Mouse (Mus musculus) neural tube, embryonic 10.5 days (tissue): Measurements from ENCODE around the gene Ncor1.
"Not testable (repeated sequence)": the region's sequence is repeated elsewhere in the genome, so short reads cannot be mapped to it uniquely, and the experiment has no call there.

ENCODE experiments used
- DNase-seq: peaks from one replicate; pipeline ENCODE4 v3.0.0-alpha.2; 2017; ENCODE audit warnings: low spot score; ENCODE audit errors: extremely low spot score

Ncor1 gene

DNA sequence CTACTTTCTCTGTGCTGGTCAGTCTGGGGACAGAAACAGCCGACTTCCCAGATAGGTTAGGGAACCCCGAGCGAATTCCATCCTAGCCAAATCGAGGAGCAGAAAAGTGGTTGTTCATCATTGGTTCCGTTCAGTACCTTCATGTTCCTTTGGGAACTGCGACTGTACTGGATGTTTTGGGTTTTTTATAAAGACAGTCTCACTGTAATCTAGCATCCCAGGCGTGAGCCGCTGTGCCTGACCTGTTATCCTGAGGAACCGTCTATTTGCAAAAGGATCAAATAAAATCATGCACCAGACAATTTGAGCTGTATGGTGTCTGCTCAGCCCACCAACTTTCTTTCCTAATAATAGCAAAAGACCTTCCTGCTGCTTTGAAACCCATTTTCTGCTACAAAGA lies 439 bp upstream of the Ncor1 start:
- DNase-seq = no peak

DNA sequence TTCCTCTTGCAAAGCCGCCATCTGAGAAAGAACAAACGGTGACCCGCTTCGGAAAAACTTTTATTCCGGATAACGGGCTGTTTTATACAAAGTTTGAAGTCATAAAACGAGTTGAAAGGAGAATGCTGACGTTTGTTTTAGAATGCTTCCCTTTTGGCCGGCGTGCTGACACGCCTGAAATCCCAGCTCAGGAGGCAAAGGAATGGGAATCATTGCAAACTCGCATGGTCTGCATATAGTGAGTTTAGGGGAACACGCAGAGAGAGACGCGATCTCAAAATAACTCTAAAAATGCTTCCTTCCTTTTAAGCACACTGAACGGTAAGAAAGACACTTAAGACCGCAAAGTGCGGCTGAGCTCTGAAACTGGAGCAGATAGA lies 460 bp downstream of the Ncor1 start:
- no peak for DNase-seq

DNA sequence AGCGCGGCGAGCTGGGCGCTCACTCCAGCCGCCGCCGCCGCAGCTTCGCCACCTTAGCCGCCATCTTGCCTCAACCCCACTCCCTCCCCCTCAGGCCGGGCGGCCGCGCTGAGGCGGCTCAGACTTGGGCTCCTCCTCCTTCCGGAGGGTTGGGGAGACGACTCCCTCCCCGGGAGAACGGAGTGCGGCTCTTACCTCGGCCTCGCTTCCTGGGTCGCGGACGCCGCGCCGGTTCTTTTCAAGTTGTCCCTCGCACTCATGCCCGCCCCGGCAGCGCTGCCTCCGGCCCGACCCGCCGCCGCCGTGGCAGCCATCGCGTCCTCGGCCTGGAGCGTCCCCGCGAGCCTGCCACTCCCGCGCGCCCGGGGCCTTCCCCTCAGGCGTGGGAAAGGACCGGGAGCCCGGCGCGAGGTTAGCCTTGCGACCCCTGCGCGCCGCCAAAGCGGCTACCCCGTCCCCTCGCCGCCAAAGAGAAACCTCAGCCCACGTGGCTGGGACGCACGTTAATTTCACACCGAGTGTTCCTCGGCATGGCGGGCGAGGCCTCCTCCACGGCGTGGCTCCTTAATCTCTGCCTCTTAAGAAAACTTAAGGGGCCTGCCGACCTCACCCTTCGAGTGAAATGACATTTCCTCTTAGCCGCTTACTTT lies 975 bp downstream of the Ncor1 start:
- DNase-seq = peak; percentile 89

DNA sequence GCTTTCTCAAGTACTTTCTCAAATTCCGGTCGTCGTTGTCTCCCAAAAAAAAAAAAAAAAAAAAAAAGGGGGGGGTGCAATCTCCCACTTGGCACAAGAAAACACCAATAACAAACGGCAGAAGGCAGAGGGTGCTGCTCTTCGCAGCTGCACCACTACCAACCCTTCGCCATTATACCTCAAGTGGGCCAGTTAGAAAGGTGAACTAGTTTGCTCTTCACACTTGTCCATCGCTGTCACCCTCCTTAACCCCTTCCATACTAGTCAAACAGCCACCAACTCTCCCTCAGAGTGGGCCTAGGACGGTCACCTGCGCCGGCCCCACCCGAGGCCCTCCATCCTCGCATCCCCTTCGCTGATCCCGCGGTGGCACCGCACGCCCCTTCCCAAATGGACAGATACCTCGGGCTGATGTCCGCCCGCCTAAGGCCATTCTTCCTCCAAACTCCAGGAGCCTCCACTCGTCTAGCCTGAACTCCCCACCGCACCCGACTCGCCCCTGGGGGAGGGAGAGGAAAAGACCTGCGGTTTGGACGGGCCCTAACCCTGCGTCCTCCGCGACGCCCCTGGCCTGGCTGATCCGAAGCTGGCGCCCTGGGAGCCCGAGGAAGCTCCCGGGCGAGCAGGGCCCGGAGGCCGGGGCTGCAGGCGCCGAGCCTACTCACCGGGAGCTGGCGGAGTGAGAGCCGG lies 1.7 kb downstream of the Ncor1 start:
- DNase-seq = peak; percentile 83

DNA sequence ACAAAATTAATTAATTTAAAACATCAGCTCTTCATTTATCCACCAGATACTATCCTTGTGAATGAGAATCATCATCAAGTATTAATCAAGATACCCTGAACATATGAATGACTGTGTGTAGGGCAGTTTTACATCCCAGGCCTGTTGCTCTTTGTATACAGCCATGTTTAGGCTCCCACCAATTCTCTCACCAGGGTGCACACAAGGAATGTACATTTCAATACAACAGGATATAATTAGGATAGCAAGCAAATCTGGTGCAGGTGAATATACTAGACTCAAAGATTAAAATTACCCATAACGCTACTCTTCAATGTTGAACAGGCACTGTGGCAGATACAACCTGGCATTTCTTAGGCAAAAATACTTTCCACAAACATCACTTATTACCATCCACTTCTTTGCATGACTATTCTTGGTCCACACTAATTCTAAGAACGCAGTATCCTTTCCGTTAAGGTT lies 2.3 kb downstream of the Ncor1 start:
- no peak for DNase-seq

DNA sequence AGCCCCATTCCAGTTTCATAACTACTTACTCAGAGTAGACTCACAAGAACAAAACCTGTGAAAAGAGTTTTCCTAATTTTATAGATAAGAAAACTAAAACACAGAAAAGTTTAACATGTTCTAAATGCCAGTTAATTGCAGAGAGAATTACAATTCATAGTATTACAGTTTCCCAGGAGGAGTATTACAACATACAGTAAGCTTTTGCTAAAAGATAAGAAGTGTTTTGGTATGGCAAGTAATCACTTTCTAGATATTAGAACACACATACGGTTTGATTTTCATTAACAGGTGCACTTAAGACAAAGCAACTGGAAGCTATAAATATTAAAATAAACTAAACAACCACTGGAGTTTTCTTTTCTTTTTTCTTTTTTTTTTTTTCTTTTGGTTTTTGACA lies 3.1 kb downstream of the Ncor1 start:
- no peak for DNase-seq

DNA sequence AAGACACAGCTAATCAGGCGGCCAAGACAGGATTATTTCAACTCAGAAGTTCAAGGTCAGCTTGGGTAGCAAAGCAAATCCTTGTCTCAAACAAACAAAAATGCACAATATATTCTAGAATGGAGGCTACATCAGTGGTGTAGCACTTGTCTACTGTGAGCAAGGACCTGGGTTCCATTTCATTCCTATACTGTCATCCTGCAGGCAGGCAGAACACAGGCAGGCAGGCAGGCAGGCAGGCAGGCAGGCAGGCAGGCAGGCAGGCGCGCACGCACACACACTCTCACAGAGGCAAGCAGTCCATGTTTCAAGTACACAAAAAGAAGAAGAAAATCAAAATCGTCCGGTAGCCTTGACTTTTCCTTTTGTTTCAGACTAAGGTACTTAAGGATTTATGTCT lies 9.4 kb downstream of the Ncor1 start:
- no peak for DNase-seq

DNA sequence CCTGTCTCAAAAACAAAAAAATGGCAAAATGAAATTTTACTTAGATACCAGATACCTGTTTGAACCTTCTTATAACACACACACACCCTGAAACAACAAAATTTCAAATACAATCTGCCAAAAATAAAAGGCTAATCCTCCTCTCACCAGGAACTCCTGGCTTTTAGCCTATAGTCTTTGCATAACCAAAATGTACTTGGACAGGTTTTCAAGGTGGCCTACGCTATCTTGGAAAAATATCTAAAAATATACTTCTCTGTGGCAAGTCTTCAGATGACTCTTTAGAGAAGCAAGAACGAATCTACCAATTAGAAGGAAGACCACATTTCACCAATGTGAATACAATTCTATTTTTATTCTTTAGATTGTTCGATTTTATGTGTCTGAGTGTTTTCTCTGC lies 12.5 kb downstream of the Ncor1 start:
- no peak for DNase-seq

DNA sequence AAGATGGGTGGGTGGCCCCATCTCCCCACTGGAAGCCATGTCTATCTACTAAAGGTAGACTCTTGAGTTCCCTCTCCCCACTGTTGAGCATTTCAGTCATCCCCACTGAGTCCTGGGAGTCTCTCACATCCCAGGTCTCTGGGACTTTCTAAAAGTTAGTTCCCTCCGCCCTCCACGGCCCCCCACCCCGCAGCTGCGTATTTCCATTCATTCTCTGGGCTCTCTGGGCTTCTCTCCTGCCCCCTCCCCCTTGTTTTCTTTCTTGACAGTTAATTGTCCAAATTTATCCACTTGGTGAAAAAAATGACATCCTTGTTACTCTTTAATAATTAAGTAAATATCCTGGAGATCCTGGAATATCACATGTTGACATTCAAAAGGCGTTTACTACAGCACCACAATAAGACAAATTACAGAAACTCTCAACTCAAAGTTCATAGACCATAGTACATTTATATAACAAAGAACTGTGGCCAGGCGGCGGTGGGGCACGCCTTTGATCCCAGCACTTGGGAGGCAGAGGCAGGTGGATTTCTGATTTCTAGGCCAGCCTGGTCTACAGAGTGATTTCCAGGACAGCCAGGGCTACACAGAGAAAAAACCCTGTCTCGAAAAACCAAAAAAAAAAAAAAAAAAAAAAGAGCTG lies 17.5 kb downstream of the Ncor1 start:
- no peak for DNase-seq

DNA sequence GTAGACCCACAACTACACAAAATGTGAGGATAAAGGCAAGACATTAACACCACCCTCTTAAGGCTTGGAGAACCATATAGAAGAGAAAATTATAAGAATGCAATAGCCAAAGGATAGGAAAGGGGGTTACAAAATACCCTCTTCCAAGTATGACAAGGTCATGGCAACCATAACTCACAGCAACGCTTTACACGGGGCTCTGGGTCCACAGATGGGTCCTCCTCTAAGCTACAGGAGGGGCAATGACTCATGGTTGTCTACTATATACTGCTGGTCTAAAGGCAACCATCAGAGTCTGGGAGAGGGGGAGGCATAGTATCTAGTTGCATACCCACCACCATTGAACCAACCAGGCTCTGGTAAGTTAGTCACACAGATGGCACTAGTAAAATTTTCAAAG lies 26.1 kb downstream of the Ncor1 start:
- DNase-seq = no peak

DNA sequence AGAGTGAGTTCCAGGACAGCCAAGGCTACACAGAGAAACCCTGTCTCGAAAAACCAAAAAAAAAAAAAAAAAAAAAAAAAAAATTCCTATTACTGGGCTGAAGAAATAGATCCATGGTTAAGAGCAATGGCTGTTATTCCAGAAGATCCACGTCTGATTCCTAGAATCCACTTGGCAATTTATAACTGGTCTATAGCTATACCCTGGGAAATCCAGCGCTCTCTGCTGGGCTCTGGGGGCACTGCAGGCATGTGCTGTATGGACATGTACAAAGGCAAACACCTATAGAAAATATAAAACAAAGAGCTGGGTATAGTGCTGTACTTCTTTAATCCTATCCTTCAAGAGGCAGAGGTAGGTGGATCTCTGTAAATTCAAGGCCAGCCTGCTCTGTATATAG lies 31.2 kb downstream of the Ncor1 start:
- no peak for DNase-seq

DNA sequence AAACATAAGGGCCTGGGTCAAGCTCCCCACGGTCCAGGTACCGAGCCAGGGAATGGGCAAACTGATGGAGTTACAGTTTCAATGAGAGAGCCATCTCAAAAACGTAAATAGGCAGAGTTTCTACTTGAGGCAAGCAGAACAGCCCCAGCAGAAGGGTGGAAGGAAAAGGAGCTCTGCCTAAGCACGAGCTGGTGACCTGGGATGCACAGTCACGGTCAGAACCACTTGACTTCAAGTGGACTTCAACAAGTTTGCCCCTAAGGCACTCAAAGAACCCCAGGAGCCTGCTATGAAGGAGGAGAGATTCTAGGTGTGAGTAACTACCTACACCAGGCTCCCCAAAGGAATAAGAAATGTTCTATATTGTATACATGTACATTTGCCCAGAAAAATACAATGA lies 32.1 kb downstream of the Ncor1 start:
- DNase-seq = no peak

DNA sequence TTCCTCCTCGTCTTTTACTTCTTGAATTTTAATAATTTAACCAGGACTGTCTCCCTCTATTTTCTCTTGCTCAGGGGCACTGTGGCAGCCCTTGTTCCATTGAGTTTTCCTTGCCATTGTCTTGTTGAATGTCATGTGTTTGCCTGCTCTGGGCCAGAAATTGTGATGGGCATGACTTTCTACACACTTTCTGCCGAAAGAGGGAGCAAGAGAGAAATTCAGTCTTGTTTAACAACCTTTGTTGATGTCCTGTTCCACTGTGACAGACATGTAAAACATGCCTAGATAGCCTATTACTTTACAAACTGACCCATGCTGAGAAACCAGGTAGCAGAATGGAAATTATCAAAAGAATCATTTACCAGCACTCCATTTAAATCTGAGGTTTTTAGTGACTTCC lies 33.8 kb downstream of the Ncor1 start:
- DNase-seq = no peak

DNA sequence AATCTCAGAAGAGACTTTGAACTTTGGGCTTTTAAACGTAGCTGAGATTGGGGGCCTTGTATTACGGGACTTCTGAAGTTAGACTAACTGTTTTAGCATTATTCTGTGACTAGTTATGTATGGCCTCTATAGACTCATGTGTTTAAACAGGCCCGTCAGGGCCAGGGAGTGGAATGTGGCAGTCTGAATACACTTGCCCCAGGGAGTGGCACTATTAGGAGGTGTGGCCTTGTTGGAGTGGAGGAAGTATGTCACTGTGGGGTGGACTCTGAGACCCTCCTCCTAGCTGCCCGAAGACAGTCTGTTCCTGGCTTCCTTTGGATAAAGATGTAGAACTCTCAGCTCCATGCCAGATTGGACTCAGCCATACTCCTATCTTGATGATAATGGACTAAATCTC lies 43.3 kb downstream of the Ncor1 start:
- DNase-seq = no peak

DNA sequence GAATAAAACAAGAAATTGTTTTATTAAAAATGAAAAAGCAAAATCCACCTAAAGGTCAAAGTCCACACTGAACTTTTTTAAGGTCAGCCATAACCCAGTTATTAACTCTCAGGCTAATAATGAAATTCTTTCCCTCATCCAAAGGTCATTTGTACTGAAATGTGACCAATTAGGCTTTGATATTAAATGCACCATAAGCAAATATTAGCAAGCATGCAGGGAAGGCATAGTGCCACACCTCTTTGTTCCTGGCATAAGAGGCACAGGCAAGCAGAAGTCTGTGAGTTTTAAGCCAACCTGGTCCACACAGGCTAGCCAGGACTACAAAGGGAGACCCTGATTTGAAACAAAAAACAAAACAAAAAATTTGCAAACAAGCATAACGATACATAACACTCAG lies 48.7 kb downstream of the Ncor1 start:
- no peak for DNase-seq

DNA sequence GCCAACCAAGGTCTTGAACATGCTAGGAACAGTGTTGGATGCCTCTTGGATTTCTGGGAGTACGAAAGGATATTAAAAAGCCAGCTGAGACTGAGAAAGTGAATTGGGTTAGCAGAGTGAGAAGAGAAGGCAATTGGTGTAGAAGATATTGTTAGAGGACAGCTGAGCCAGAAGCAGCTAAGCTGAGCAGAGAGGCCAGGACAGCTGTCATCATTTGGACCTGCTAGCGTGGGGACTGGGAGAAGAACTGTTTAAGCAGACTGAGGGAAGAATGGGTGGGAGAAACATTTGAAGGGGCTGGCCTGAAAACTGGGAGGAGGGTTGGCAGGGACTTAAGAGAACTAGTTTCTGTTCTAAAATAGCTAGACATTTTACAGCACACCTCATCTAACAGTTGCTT lies 49.5 kb downstream of the Ncor1 start:
- no peak for DNase-seq

DNA sequence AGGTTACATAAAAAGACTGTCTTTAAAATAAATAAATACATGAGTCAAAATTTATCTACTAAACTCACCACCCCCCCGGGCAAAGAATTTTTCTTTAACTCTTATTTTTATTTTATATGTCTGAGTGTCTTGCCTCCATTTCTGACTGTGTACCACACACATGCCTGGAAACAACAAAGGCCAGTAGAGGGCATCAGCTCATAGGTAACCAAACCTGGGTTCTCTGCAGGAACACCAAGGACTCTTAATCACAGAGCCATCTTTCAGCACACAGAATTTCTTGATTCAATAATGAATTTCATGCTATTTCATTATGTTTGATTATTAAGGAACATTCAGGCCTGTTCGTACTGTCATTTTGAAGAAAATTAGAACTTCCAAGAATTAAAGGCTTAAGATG lies 61.9 kb downstream of the Ncor1 start:
- no peak for DNase-seq

DNA sequence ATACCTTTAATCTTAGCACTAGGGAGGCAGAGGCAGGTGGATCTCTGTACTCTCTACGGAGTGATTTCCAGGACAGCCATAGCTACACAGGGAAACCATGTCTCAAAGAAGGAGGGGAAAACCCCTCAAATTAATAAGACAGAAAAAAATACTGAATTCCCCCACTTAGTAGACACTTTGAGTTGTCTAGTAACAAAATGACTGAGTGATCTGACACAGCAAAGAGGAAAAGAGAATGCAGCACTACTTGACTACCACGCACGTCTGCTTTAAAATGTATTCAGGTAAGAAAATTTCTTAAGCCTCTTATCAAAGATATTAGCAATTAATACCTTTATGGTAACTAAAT lies 70.0 kb downstream of the Ncor1 start:
- DNase-seq = no peak

DNA sequence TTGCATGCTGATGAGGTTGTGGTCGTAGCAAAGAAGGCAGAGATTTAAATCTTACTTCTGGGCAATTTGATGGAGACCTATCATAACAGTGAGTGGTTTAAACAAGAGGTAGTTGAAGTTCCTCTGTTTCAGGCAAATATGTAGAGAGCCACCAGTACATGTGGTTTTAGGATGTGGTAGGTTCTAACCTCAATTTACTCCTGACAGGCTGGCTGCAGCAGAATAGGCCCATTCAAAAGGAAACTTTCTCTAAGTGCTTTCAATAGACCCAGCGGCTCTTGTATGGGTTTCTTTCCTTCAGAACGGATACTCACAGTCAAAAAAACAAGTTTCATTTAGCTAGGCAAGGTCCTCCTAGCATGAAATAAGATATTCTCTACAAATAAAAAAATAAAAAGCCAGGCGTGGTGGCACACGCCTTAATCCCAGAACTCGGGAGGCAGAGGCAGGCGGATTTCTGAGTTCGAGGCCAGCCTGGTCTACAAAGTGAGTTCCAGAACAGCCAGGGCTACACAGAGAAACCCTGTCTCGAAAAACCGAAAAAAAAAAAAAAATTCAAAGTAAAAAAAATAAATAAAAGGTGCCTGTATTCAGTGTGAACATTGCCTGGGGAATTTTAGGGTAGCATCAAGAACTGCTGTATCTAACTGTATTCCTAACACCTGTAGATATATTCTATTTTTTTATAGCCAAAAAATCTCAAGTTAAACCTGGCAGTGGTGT lies 70.6 kb downstream of the Ncor1 start:
- no peak for DNase-seq

DNA sequence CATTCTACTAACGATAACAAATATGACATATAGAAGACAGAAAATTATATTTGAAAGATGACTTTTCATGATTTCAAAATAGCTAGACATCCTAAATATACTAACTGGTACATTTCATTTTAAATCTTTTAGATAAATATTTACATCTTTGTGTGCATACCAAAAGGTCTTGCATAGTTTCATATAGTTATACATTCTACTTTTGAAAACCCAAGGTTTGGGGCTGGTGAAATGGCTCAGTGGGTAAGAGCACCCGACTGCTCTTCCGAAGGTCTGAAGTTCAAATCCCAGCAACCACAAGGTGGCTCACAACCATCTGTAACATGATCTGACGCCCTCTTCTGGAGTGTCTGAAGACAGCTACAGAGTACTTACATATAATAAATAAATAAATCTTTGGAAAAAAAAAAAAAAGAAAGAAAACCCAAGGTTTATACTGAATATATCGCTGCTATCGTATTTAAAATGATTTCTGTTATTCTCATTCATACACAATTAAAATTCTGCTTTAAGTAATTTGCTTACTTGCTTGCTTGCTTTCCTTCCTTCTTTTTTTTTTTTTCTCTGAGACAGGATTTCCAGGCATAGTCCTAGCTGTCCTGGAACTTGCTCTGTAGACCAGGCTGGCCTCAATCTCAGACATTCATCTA lies 81.0 kb downstream of the Ncor1 start:
- not testable (repeated sequence) for DNase-seq

DNA sequence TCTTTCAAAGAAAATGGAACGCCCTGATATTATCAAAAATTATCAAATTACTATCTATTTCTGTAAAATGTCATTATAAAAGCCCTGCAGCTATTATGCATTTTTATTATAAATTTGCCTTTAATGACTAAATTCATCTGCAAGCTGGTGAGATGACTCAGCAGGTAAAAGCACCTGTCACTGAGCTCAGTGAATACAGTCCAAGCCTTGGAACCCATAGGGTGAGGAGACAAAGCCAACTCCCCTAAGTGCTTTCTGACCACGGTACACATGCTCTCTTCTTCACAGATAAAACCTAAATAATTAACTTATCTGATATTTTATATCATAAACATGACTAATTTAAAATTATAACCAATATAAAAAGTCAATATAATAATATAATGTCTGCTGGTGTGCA lies 86.6 kb downstream of the Ncor1 start:
- no peak for DNase-seq

DNA sequence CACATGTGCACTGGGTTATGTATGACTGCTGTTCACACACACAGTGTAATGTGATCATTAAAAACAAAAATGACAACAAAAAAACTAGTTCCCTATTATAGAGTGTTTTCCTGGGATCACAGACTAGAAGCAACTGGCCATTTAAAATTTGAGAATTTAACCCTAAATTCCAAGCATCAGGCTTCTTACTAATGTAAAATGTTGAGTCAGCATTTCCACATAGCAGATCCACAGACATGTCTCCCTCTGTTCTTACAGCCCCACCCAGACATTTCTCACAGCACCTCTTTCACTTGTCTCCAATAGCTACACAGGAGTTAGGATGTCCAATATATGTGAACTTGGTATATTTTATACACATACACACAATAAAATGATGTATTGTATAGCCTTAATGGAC lies 88.4 kb downstream of the Ncor1 start:
- DNase-seq = no peak
